Mouse (Mus musculus) intestine, embryonic 14.5 days (tissue): ENCODE measurements around the gene Frrs1l. TPM values are rescaled to one million over a fixed set of nuclear protein-coding genes. Genes with fewer than 3 reads are reported as not detected.

ENCODE experiments used
- ATAC-seq: fragments of 200-750 bp; cut with Nextera tagmentation; replicated peaks from 2 replicates; pipeline ENCODE4 v1.8.0; 2017; ENCODE audit warnings: low read depth, moderate number of reproducible peaks, moderate TSS enrichment, moderate library complexity; ENCODE audit not compliant: low FRiP score, low TSS enrichment
- DNase-seq: peaks from one replicate; pipeline ENCODE4 v3.0.0-alpha.2; 2018; ENCODE audit warnings: low spot score
- H3K27ac ChIP-seq: fragments of 300-500 bp; sonication (generic); 2 replicates; pipeline ENCODE4 v1.5.1; 2014; ENCODE audit warnings: low read depth, mild to moderate bottlenecking, control low read depth
- H3K27me3 ChIP-seq: fragments of 300-500 bp; sonication (generic); replicated peaks from 2 replicates; pipeline ENCODE4 v1.6.1; 2014; ENCODE audit warnings: low read length, control low read depth; ENCODE audit not compliant: control insufficient read depth, insufficient read depth
- H3K36me3 ChIP-seq: fragments of 300-500 bp; sonication (generic); 2 replicates; pipeline ENCODE4 v1.6.1; 2014; ENCODE audit warnings: low read length, control low read depth; ENCODE audit not compliant: control insufficient read depth, insufficient read depth
- H3K4me1 ChIP-seq: fragments of 300-500 bp; sonication (generic); replicated peaks from 2 replicates; pipeline ENCODE4 v1.6.1; 2014; ENCODE audit warnings: low read length, control low read depth, mixed read lengths; ENCODE audit not compliant: control insufficient read depth, insufficient read depth
- H3K4me2 ChIP-seq: fragments of 300-500 bp; sonication (generic); 2 replicates; pipeline ENCODE4 v1.6.1; 2014; ENCODE audit warnings: low read length
- H3K4me3 ChIP-seq: fragments of 300-500 bp; sonication (generic); 2 replicates; pipeline ENCODE4 v1.5.1; 2014; ENCODE audit warnings: low read depth, low read length, control low read depth, mixed read lengths
- H3K9ac ChIP-seq: fragments of 300-500 bp; sonication (generic); 2 replicates; pipeline ENCODE4 v1.6.1; 2014; ENCODE audit warnings: mild to moderate bottlenecking, low read length
- H3K9me3 ChIP-seq: fragments of 300-500 bp; sonication (generic); 2 replicates; pipeline ENCODE4 v1.6.1; 2016; ENCODE audit warnings: low read length, control low read depth; ENCODE audit not compliant: control insufficient read depth
- WGBS: fragments of 180-500 bp; shearing (Covaris S2); extraction: QIAGEN DNeasy Blood & Tissue Kit; methylation state at CpG from one replicate; pipeline ENCODE4 v1.1.7; 2014; 5-methylcytosine and 5-hydroxymethylcytosine counted together
- polyA plus RNA-seq: library from polyadenylated mRNA; unstranded; fragments of >200 nt; fragmentation: Nextera tagmentation; extraction: Ambion mirVana; gene quantifications from 2 replicates; pipeline ENCODE4 v1.2.1, GENCODE M21; 2014

Gene Frrs1l
- polyA plus RNA-seq, 1 experiment from 2014 or later, result 1.4 TPM

DNA sequence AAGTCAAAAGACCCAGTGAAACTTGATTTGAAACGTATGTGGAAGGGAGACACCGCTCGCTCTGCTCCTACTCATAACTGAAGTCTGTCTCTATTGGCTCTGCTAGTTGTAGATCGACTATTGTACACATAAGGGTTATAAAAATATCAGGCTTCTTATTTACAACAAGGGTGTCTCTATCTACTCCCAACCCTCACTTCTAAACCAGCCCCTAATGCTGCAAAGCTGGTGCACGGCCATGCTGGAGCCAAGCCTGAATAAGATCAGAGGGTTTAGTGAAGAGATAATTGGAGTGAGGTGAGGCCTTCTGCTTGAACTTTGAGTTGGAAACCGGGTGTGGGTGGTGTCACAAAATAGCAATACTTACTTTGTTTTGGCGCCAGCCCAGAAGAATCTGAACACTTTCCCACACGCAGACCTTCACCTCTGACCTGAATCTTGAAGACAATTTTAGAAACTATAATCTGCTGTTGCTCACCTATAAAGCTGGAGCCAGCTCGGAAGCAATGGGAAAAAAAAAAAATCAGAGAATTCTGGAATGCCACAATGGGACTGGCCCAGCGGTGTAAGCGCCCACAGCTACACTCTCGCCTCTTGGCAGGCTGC lies 28.8 kb downstream of the Frrs1l start:
- Histone ChIP-seq H3K36me3 (no peaks in the 10 kb centered on the region), H3K4me3 (no peak overlapping the region), H3K27ac (no peak overlapping the region), H3K4me2 (no peak overlapping the region), H3K9ac (no peak overlapping the region), H3K9me3 (no peaks in the 10 kb centered on the region), H3K4me1 (no peaks in the 10 kb centered on the region), H3K27me3 (no peaks in the 10 kb centered on the region)
- peak; percentile 49 for DNase-seq
- no peak; the same call in 1 of the 2 replicates for ATAC-seq
- WGBS, result 67% methylated on average over 12 of the region's 12 CpGs

GRCm38 (mm10) chr4:56957518-56957917 lies 32.7 kb downstream of the Frrs1l start:
- no peaks in the 10 kb centered on the region for H3K9me3 ChIP-seq
- no peaks in the 10 kb centered on the region for H3K36me3 ChIP-seq
- H3K27ac ChIP-seq, result no peak overlapping the region
- no peak overlapping the region for H3K4me3 ChIP-seq
- ATAC-seq (no peak), DNase-seq (peak; percentile 41)
- H3K4me2 ChIP-seq, result no peak overlapping the region
- no peaks in the 10 kb centered on the region for H3K4me1 ChIP-seq
- H3K27me3 ChIP-seq, result no peaks in the 10 kb centered on the region
- WGBS, result 44% methylated on average over 9 of the region's 9 CpGs
- H3K9ac ChIP-seq, result no peak overlapping the region

DNA sequence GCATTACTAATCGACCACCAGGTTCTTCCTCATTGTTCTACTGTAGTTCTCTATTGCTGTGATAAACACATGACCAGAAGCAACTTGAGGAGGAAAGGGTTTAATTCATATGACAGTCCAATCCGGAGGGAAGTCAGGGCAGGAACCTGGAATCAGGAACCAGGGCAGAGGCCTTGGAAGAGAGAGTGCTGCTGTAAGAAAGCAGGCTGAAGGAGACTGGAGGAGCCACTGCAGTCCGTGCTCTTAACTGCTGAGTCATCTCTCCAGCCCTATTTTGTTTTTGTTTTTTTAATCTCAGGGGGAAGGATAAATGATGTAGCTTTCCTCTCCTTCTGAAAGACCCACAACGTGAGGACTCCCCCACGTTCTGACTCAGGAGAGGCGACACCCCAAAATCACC lies 37.0 kb downstream of the Frrs1l start:
- Histone ChIP-seq H3K4me3 (no peak overlapping the region), H3K27me3 (no peaks in the 10 kb centered on the region), H3K36me3 (no peaks in the 10 kb centered on the region), H3K4me1 (no peaks in the 10 kb centered on the region), H3K4me2 (no peak overlapping the region), H3K27ac (no peak overlapping the region), H3K9ac (no peak overlapping the region), H3K9me3 (no peaks in the 10 kb centered on the region)
- WGBS, result 63% methylated on average over 6 of the region's 6 CpGs
- DNase-seq (no peak), ATAC-seq (no peak)

DNA sequence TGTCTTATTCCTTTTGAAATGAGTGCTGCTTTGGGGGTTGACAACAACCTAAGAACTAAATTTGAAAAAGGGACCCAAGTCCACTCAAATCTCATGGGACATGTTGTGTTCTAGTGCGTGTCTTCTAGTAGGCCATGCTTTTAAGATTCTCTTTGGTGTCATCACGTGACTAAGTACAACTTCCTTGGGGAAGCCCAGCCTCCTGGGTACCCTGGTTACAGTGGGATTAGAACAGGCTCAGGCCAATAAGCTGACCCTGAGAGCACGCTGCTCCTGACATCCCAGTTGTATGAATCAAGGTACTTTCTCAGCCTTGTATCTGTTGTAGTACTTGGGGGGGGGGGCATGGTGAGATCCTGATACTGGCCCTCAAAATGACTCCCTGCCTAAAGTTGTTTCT lies 38.5 kb downstream of the Frrs1l start:
- 90% methylated on average over 3 of the region's 3 CpGs for WGBS

DNA sequence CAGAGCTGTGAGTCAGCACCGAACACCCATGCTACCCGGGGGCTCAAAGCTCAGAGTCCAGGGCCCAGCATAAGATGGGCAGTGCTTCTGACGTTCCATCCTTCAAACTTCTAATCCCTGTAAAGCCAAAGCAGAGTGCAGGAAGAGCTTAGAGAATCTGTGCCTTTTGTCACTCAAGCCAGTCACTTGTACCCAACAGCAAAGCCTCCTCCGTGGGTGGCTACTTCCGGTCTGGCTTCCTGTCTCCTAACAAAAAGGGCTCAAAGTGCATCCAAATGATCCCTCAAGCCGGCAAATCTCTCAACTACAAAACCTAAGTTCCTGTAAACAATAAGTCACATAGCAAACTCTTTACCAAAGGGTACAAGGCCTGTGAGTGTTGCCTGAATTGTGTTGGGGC lies 40.7 kb downstream of the Frrs1l start:
- WGBS, result 73% methylated on average over 6 of the region's 6 CpGs
- no peaks in the 10 kb centered on the region for H3K36me3 ChIP-seq

More for the DNA sequence above, 38.5 kb downstream of the Frrs1l start:
- H3K4me3 ChIP-seq, result no peak overlapping the region
- peak; percentile 29 for DNase-seq
- H3K27me3 ChIP-seq, result no peaks in the 10 kb centered on the region
- no peaks in the 10 kb centered on the region for H3K4me1 ChIP-seq
- no peak overlapping the region for H3K9ac ChIP-seq
- H3K9me3 ChIP-seq, result no peaks in the 10 kb centered on the region
- H3K4me2 ChIP-seq, result no peak overlapping the region
- no peak overlapping the region for H3K27ac ChIP-seq
- no peaks in the 10 kb centered on the region for H3K36me3 ChIP-seq
- no peak for ATAC-seq

DNA sequence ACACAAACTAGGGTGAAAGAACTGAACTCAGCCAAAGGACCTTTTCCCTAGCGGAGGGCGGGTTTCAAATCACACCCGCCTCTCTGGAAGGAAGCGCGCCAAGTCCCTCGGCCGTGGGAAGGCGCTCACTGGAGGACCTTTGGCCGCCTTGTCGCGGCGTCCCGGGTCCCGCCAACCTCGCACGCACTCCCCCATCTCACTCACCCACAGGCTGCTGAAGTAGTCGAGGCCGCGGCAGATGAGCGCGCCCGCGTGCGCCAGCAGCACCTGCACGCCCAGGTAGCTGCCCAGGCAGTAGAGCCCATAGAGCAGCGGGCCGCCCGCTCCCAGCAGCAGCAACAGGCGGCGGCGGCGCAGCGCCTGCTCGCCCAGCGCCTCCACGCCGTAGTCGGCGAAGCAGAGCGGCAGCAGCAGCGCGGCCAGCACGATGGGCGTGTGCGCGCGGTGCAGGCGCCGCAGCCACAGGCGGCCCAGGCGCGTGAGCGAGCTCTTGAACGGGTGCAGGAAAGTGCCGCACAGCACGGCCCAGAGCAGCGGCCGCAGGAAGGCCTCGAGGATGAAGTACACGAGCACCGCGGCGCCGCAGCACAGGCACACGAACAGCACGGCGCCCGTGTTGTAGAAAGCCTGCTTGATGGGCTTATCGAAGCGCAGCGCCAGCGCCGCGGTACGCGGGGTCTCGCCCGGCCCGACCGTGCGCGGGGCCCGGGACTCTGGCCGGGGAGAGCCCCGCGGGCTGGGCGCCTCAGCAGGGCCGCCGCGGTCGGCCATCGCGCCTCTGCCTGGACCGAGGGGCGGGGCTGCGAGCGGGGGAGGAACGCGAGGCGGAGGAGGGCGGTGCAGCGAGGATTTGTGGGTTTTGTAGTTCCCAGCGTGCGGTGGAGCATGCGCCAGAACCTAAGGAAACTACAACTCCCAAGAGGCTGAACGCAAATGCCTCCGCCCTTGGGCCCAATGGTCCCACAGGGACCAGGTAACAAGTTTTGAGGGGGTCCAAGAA lies 43.2 kb downstream of the Frrs1l start, which contains the start of gene Tmem245:
TSS of gene Tmem245 (minus strand) at position 797 of the 1,000 bp plus-strand sequence.
- Histone ChIP-seq H3K36me3 (no peaks in the 10 kb centered on the region), H3K4me1 (peaks cover 30% of the 10 kb centered on the region), H3K9me3 (no peaks in the 10 kb centered on the region), H3K4me3 (peak within 1 kb of the TSS; percentile 76), H3K27ac (peak within 1 kb of the TSS; percentile 74), H3K4me2 (peak within 1 kb of the TSS; percentile 86), H3K27me3 (no peaks in the 10 kb centered on the region), H3K9ac (peak within 1 kb of the TSS; percentile 66)
- DNase-seq (peak; percentile 92), ATAC-seq (peak; percentile 95)
- under 1% methylated on average over 107 of the region's 107 CpGs for WGBS

More for the DNA sequence above, 40.7 kb downstream of the Frrs1l start:
- no peak overlapping the region for H3K27ac ChIP-seq
- no peaks in the 10 kb centered on the region for H3K27me3 ChIP-seq
- no peaks in the 10 kb centered on the region for H3K9me3 ChIP-seq
- H3K4me3 ChIP-seq, result no peak overlapping the region
- peaks cover 14% of the 10 kb centered on the region for H3K4me1 ChIP-seq
- no peak overlapping the region for H3K9ac ChIP-seq
- DNase-seq (peak; percentile 43), ATAC-seq (no peak)
- no peak overlapping the region for H3K4me2 ChIP-seq

- Histone ChIP-seq H3K36me3 (no peaks in the 10 kb centered on the region), H3K4me3 (peak overlapping the region; percentile 76), H3K4me1 (peaks cover 33% of the 10 kb centered on the region), H3K4me2 (peak overlapping the region; percentile 86), H3K9ac (peak overlapping the region; percentile 66), H3K27me3 (no peaks in the 10 kb centered on the region), H3K9me3 (no peaks in the 10 kb centered on the region), H3K27ac (peak overlapping the region; percentile 74)
- ATAC-seq, result peak; percentile 21; the same call in 1 of the 2 replicates
- under 1% methylated on average over 14 of the region's 14 CpGs for WGBS
- DNase-seq, result no peak
These were observed 44.0 kb downstream of the Frrs1l start for GRCm38 (mm10) chr4:56946180-56946579.

GRCm38 (mm10) chr4:56944286-56944685 lies 45.9 kb downstream of the Frrs1l start:
- peaks cover 33% of the 10 kb centered on the region for H3K4me1 ChIP-seq
- no peak overlapping the region for H3K4me2 ChIP-seq
- no peak for ATAC-seq
- no peak overlapping the region for H3K27ac ChIP-seq
- peak; percentile 51 for DNase-seq
- H3K27me3 ChIP-seq, result no peaks in the 10 kb centered on the region
- no peak overlapping the region for H3K9ac ChIP-seq
- H3K4me3 ChIP-seq, result no peak overlapping the region
- no peaks in the 10 kb centered on the region for H3K9me3 ChIP-seq
- WGBS, result 49% methylated on average over 4 of the region's 4 CpGs
- H3K36me3 ChIP-seq, result no peaks in the 10 kb centered on the region
